Mouse (Mus musculus) gastrocnemius, postnatal 36 days (tissue): Measurements from ENCODE around the gene 4933409G03Rik. TPM values are rescaled to one million over a fixed set of nuclear protein-coding genes. Genes with fewer than 3 reads are reported as not detected.
"Not testable (repeated sequence)": the region's sequence is repeated elsewhere in the genome, so short reads cannot be mapped to it uniquely, and the experiment has no call there.

ENCODE experiments used
- DNase-seq, 2 experiments: peaks; one replicate each; pipeline ENCODE4 v3.0.0; 2022
- intact Hi-C: fragments of 180-260 bp; cut with DNase I; formaldehyde crosslinking; loops from one replicate; pipeline ENCODE4 v1.15.1; 2025
- long read RNA-seq, 2 experiments: library from polyadenylated mRNA; stranded (forward); transcript quantifications; one replicate each; pipeline ENCODE4 v2.0.0; 2021
- total RNA-seq, 2 experiments: library from RNA; stranded (reverse); gene quantifications; 2 replicates each; pipeline ENCODE4 v1.2.3; 2021

4933409G03Rik gene
- total RNA-seq = not detected
- long read RNA-seq, experiment 1 = 0 reads
- long read RNA-seq, experiment 2 = 0 reads

DNA sequence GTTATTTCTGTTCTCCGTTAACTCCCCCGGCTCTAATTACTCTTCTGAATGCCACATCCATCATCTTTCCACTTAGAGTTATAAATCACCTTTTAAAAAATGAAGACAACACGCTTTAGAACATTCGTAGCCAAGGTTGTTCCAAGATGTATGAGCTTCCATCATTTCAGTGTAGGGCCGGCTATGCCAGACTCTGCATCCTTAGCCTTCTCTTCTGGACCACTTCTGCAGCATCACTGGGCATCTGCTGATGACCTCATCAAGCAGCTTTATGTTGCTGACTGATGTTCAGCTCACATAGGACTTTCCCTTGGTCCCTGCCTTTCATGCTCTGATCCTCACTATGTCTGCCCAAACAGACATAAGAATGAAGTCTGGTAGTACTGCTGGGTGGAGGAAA lies at the start of gene 4933409G03Rik:
Gene 4933409G03Rik, plus strand, starts transcription at position 301 of the 400 bp plus-strand sequence.
- intact Hi-C loops = no loop called here
- DNase-seq = no peak

GRCm38 (mm10) chr2:68544190-68544589 lies 38.0 kb upstream of the 4933409G03Rik start:
- no peak for DNase-seq
- intact Hi-C loops = no loop called here

GRCm38 (mm10) chr2:68560821-68561220 lies 21.4 kb upstream of the 4933409G03Rik start:
- intact Hi-C loops = loop anchor here (5.0 to 10.0 kb wide), 2 partner anchors 196 to 874 kb away; no protein-coding TSS in a partner anchor
- no peak for DNase-seq

- intact Hi-C loops = loop anchor here (5.0 to 10.0 kb wide), 2 partner anchors 194 to 871 kb away; no protein-coding TSS in a partner anchor
- no peak for DNase-seq
Observed at GRCm38 (mm10) chr2:68563331-68563730, 18.9 kb upstream of the 4933409G03Rik start.

DNA sequence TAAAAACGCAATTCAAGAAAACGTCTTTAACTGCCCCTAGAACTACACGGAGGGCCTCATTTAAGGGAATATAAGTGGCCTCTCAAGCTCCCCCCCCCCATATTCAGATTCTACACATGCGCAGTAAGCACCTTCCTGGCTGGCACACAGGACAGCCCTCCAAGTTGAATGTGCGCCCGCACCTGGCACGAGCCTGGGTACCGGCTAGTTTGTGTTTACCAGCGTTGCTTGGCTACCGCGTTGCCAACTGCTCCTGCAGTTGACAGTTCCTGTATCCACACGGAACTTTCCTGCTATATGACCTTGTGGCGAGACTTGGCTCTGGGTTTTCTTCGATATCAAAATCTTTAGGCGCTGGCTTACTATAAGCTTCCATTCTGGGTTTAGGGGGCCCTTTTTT lies 13.9 kb upstream of the 4933409G03Rik start:
- intact Hi-C loops = loop anchor here (10.0 kb wide), 1 partner anchor 866 kb away; no protein-coding TSS in a partner anchor
- DNase-seq = peak in 1 of 2 experiments; percentile 17

DNA sequence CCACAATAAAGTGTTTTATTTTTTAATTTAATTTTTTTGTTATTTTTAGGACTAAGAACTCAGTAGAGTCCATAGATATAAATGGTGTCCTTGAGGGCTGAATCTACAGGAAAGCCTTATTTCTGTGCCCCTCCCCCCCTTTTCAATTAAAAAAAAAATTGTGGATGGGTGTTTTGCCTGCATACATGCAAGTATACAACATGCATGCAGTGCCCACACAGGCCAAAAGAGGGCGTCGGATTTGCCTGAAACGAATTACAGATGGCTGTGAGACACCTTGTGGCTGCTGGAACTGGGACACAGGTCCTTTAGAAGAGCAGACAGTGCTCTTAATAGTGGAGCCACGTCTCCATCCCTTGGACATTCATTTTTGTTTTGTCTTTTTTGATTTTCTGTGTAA lies 9.9 kb upstream of the 4933409G03Rik start:
- intact Hi-C loops = no loop called here
- no peak for DNase-seq

DNA sequence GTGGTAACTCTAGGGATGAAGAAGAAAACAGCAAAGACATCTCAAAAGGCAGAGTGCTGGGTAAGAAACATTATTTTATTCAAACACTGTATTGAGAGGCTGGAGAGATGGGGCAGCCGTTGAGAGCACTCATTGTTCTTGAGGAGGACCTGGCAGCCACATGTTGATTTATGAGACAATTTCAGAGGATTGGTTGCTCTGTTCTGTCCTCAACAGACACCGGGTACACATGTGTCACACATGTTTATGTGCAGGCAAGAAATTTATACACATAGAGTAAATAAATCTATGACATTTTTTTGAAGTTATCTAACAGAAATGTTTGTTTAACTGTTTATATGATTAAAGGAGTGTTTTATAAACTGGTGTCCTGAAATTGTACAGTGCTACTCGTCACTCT lies 10.6 kb downstream of the 4933409G03Rik start:
- intact Hi-C loops = no loop called here
- DNase-seq = no peak

GRCm38 (mm10) chr2:68656186-68656585 lies 74.0 kb downstream of the 4933409G03Rik start, which contains the start of gene 4932414N04Rik:
4932414N04Rik (plus strand) TSS chr2:68656486.
- DNase-seq, intact Hi-C loops: not testable (repeated sequence)

Other genes with a start within 250 kb of the 4933409G03Rik start
- gene Stk39, start 110.1 kb upstream of the 4933409G03Rik start, total RNA-seq = 1 to 10 TPM; 2.5 to 3.8 TPM
- gene 4932414N04Rik, start 74.1 kb downstream of the 4933409G03Rik start, total RNA-seq = not detected